Mouse (Mus musculus): ENCODE measurements around the gene Kel.

Gene Kel

GRCm38 (mm10) chr6:41646220-41646619, 57.9 kb downstream of the Kel start:
- no peak for DNase-seq (ENCODE audit: low spot score in 2 of 2)

- no peak for DNase-seq (ENCODE audit: low spot score in 2 of 2)
Measured at GRCm38 (mm10) chr6:41643227-41643626, 60.9 kb downstream of the Kel start.

- DNase-seq (ENCODE audit: low spot score in 2 of 2) = no peak
Measured at GRCm38 (mm10) chr6:41642765-41643164, 61.4 kb downstream of the Kel start.

GRCm38 (mm10) chr6:41641173-41641866, 62.8 kb downstream of the Kel start:
- no peak for DNase-seq (ENCODE audit: low spot score in 2 of 2)

- no peak for DNase-seq (ENCODE audit: low spot score in 2 of 2)
Measured at GRCm38 (mm10) chr6:41640449-41640848, 63.7 kb downstream of the Kel start.

GRCm38 (mm10) chr6:41637927-41638506, 66.1 kb downstream of the Kel start:
- DNase-seq (ENCODE audit: low spot score in 2 of 2) = no peak

GRCm38 (mm10) chr6:41637393-41637792, 66.7 kb downstream of the Kel start:
- no peak for DNase-seq (ENCODE audit: low spot score in 2 of 2)

Data from natural killer cell, adult 2 months (primary cell).